Mouse (Mus musculus): ENCODE results near the gene Zfp488.

Gene Zfp488

GRCm38 (mm10) chr14:33942222-33942621 is 36.3 kb downstream of the Zfp488 start:
- no peak for DNase-seq

GRCm38 (mm10) chr14:33940739-33941138 is 37.8 kb downstream of the Zfp488 start, which contains the start of gene Gdf2:
TSS of gene Gdf2 (plus strand) at chr14:33941039.
- DNase-seq = no peak

- peak; percentile 55 for DNase-seq
Observed at GRCm38 (mm10) chr14:33939117-33939516, 39.4 kb downstream of the Zfp488 start.

GRCm38 (mm10) chr14:33933778-33934317 is 44.7 kb downstream of the Zfp488 start:
- peak; percentile 63 for DNase-seq

GRCm38 (mm10) chr14:33932935-33933703 is 45.4 kb downstream of the Zfp488 start:
- DNase-seq = peak; percentile 77

GRCm38 (mm10) chr14:33931853-33932252 is 46.7 kb downstream of the Zfp488 start:
- no peak for DNase-seq

GRCm38 (mm10) chr14:33923168-33924070 is 55.1 kb downstream of the Zfp488 start, which contains the start of gene Gdf10:
TSS of gene Gdf10 (plus strand) at chr14:33923587.
- peak; percentile 42 for DNase-seq

- no peak for DNase-seq
Observed at GRCm38 (mm10) chr14:33922771-33923167, 55.8 kb downstream of the Zfp488 start.

GRCm38 (mm10) chr14:33920727-33921559 is 57.6 kb downstream of the Zfp488 start:
- no peak for DNase-seq
